Mouse (Mus musculus) forebrain, postnatal 0 days (tissue): ENCODE measurements around the gene Atoh7. TPM values are rescaled to one million over a fixed set of nuclear protein-coding genes. Genes with fewer than 3 reads are reported as not detected.

Source experiments
- ATAC-seq: fragments of 200-750 bp; cut with Nextera tagmentation; 2 replicates; pipeline ENCODE4 v1.8.0; 2017; ENCODE audit warnings: mild to moderate bottlenecking, moderate library complexity
- DNase-seq: peaks from one replicate; pipeline ENCODE4 v3.0.0-alpha.2; 2015
- H3K27ac ChIP-seq: fragments of 300-500 bp; sonication (generic); 2 replicates; pipeline ENCODE4 v1.5.1; 2014; ENCODE audit warnings: low read depth, mild to moderate bottlenecking, antibody characterized with exemption, low read length, moderate library complexity, mixed read lengths
- H3K27me3 ChIP-seq: fragments of 300-500 bp; sonication (generic); 2 replicates; pipeline ENCODE4 v1.6.1; 2014; ENCODE audit warnings: mild to moderate bottlenecking, low read length, mixed read lengths; ENCODE audit not compliant: insufficient read depth
- H3K36me3 ChIP-seq: fragments of 300-500 bp; sonication (generic); 2 replicates; pipeline ENCODE4 v1.6.1; 2014; ENCODE audit warnings: mild to moderate bottlenecking, moderate library complexity; ENCODE audit not compliant: insufficient read depth
- H3K4me1 ChIP-seq: fragments of 300-500 bp; sonication (generic); 2 replicates; pipeline ENCODE4 v1.6.1; 2014; ENCODE audit warnings: antibody characterized with exemption; ENCODE audit not compliant: insufficient read depth
- H3K4me2 ChIP-seq: fragments of 300-500 bp; sonication (generic); 2 replicates; pipeline ENCODE4 v1.6.1; 2014; ENCODE audit warnings: low read depth, mild to moderate bottlenecking, moderate library complexity
- H3K4me3 ChIP-seq: fragments of 300-500 bp; sonication (generic); 2 replicates; pipeline ENCODE4 v1.5.1; 2014; ENCODE audit warnings: low read depth, low read length, mixed read lengths
- H3K9ac ChIP-seq: fragments of 300-500 bp; sonication (generic); 2 replicates; pipeline ENCODE4 v1.6.1; 2014; ENCODE audit warnings: mild to moderate bottlenecking
- H3K9me3 ChIP-seq: fragments of 300-500 bp; sonication (generic); 2 replicates; pipeline ENCODE4 v1.6.1; 2016; ENCODE audit warnings: low read length
- CTCF ChIP-seq: sonication (generic); IDR thresholded peaks from 2 replicates; pipeline ENCODE4 v1.5.1; 2016; ENCODE audit warnings: antibody characterized with exemption, control low read depth, low read depth
- WGBS: fragments of 180-500 bp; shearing (Covaris S2); extraction: QIAGEN DNeasy Blood & Tissue Kit; methylation state at CpG from one replicate; pipeline ENCODE4 v1.1.7; 2014; 5-methylcytosine and 5-hydroxymethylcytosine counted together
- polyA plus RNA-seq: library from polyadenylated mRNA; unstranded; fragments of >200 nt; fragmentation: Nextera tagmentation; extraction: Ambion mirVana; gene quantifications from 2 replicates; pipeline ENCODE4 v1.2.1, GENCODE M21; 2015
- total RNA-seq: library from RNA; depleted of rRNA; stranded (reverse); fragments of >200 nt; gene quantifications from 2 replicates; pipeline ENCODE4 v1.2.3, GENCODE M21; 2014

Atoh7 gene
- total and polyA plus RNA-seq, 2 experiments from 2014 or later, result 0.71 to 3.3 TPM

GRCm38 (mm10) chr10:63098191-63098590 is 1.3 kb upstream of the Atoh7 start:
- Histone ChIP-seq H3K9ac (no peak overlapping the region), H3K4me2 (no peak overlapping the region), H3K36me3 (no peaks in the 10 kb centered on the region), H3K27me3 (no peaks in the 10 kb centered on the region), H3K27ac (no peak overlapping the region), H3K4me3 (no peak overlapping the region), H3K4me1 (no peaks in the 10 kb centered on the region), H3K9me3 (no peaks in the 10 kb centered on the region)
- DNase-seq (no peak), ATAC-seq (no peak)
- no peak for TF ChIP-seq CTCF
- WGBS, result 58% methylated on average over 12 of the region's 12 CpGs

GRCm38 (mm10) chr10:63099941-63100562 is 601 bp downstream of the Atoh7 start:
- DNase-seq, result peak; percentile 80
- 6% methylated on average over 62 of the region's 62 CpGs for WGBS
- no peaks in the 10 kb centered on the region for H3K36me3 ChIP-seq
- peak overlapping the region; percentile 74 for H3K9ac ChIP-seq
- peak overlapping the region; percentile 94 for H3K4me2 ChIP-seq
- H3K27me3 ChIP-seq, result no peaks in the 10 kb centered on the region
- no peaks in the 10 kb centered on the region for H3K4me1 ChIP-seq
- peak overlapping the region; percentile 63 for H3K4me3 ChIP-seq
- peak; percentile 94 for ATAC-seq
- no peak overlapping the region for H3K27ac ChIP-seq
- no peaks in the 10 kb centered on the region for H3K9me3 ChIP-seq
- TF ChIP-seq CTCF, result no peak

- Histone ChIP-seq H3K4me3 (peak overlapping the region; percentile 63), H3K4me1 (no peaks in the 10 kb centered on the region), H3K27ac (no peak overlapping the region), H3K27me3 (no peaks in the 10 kb centered on the region), H3K4me2 (peak overlapping the region; percentile 94), H3K36me3 (no peaks in the 10 kb centered on the region), H3K9ac (peak overlapping the region; percentile 74), H3K9me3 (no peaks in the 10 kb centered on the region)
- WGBS, result 9% methylated on average over 9 of the region's 9 CpGs
- peak; percentile 35 for DNase-seq
- TF ChIP-seq CTCF, result no peak
- ATAC-seq, result peak; percentile 60
Measured at GRCm38 (mm10) chr10:63100657-63101056, 1.2 kb downstream of the Atoh7 start.

GRCm38 (mm10) chr10:63113027-63113604 is 13.7 kb downstream of the Atoh7 start:
- no peaks in the 10 kb centered on the region for H3K4me1 ChIP-seq
- H3K27ac ChIP-seq, result no peak overlapping the region
- 0 out of 2 replicates have a peak, but pooled peaks have one; percentile 16 for ATAC-seq
- H3K4me2 ChIP-seq, result no peak overlapping the region
- H3K9me3 ChIP-seq, result no peaks in the 10 kb centered on the region
- peak; percentile 20 for DNase-seq
- no peak overlapping the region for H3K9ac ChIP-seq
- 40% methylated on average over 5 of the region's 5 CpGs for WGBS
- no peak overlapping the region for H3K4me3 ChIP-seq
- no peaks in the 10 kb centered on the region for H3K36me3 ChIP-seq
- peak; percentile 52 for TF ChIP-seq CTCF
- H3K27me3 ChIP-seq, result no peaks in the 10 kb centered on the region

GRCm38 (mm10) chr10:63113716-63114360 is 14.4 kb downstream of the Atoh7 start:
- no peak overlapping the region for H3K27ac ChIP-seq
- H3K4me3 ChIP-seq, result no peak overlapping the region
- ATAC-seq, result no peak
- H3K27me3 ChIP-seq, result no peaks in the 10 kb centered on the region
- DNase-seq, result no peak
- 86% methylated on average over 6 of the region's 6 CpGs for WGBS
- no peak overlapping the region for H3K9ac ChIP-seq
- H3K4me2 ChIP-seq, result no peak overlapping the region
- H3K36me3 ChIP-seq, result no peaks in the 10 kb centered on the region
- no peaks in the 10 kb centered on the region for H3K9me3 ChIP-seq
- no peaks in the 10 kb centered on the region for H3K4me1 ChIP-seq
- TF ChIP-seq CTCF, result no peak

GRCm38 (mm10) chr10:63115881-63116280 is 16.4 kb downstream of the Atoh7 start:
- Histone ChIP-seq H3K27me3 (no peaks in the 10 kb centered on the region), H3K27ac (no peak overlapping the region), H3K36me3 (no peaks in the 10 kb centered on the region), H3K4me3 (no peak overlapping the region), H3K9ac (no peak overlapping the region), H3K9me3 (no peaks in the 10 kb centered on the region), H3K4me2 (no peak overlapping the region), H3K4me1 (no peaks in the 10 kb centered on the region)
- ATAC-seq, result no peak
- DNase-seq, result no peak
- WGBS, result 87% methylated on average over 15 of the region's 15 CpGs
- no peak for TF ChIP-seq CTCF

GRCm38 (mm10) chr10:63116376-63116775 is 16.9 kb downstream of the Atoh7 start:
- no peaks in the 10 kb centered on the region for H3K4me1 ChIP-seq
- H3K9ac ChIP-seq, result no peak overlapping the region
- ATAC-seq (no peak), DNase-seq (no peak)
- H3K4me2 ChIP-seq, result no peak overlapping the region
- no peaks in the 10 kb centered on the region for H3K9me3 ChIP-seq
- H3K27me3 ChIP-seq, result no peaks in the 10 kb centered on the region
- no peak overlapping the region for H3K27ac ChIP-seq
- no peak for TF ChIP-seq CTCF
- H3K4me3 ChIP-seq, result no peak overlapping the region
- H3K36me3 ChIP-seq, result no peaks in the 10 kb centered on the region
- 91% methylated on average over 9 of the region's 9 CpGs for WGBS
